Mouse (Mus musculus) urinary bladder, postnatal 25 days (tissue): ENCODE data around the gene Slc2a10.
A peak's percentile ranks its signal among the peaks of the same experiment; 100 is the strongest.

Source experiments
- DNase-seq: peaks from one replicate; pipeline ENCODE4 v3.0.0; 2022; ENCODE audit warnings: low spot score

Gene Slc2a10

DNA sequence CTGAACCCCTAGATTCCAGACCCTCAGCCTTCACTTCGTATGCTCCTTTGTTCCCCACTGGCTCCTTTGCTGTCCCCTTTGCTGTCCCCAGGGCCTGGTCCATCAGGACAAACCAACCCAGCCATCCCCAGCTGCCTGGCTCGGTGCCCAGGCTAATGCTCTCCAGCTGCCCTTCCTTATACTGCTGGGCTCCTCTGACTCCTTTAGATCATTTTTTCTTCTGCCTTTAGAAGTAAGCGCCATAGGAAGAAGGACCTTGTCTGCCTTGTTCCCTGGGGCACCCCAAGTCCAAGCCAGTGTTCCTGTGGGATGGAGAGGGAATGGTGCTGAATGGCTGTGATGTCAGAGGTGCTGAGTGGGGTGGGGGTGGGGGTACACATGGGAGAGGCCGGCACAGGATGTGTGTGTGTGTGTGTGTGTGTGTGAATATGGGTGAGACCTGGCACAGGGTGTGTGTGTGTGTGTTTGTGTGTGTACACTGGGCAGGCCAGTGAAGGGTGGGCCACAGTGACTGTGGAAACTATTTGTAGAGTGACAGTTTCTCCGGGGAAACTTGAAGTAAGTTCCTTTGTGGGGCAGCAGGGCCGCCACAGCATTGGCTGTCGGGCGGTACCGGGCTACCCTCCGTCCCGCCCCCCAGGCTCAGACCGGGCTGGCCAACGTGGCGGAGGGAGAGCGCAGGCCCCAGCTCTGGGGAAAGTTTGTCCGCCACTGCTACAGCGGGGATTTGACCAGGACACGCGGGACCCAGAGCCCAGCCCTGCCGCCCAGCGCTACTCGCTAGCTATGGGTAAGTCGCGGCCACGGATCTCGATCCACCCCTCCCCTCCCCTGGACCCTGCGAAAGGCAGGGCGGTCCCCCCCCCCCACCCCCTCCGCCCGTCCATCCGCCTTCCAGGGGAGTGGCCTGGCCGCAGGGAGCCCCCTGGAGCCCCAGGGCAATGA lies at the start of gene Slc2a10:
Gene Slc2a10 (plus strand): TSS at position 529 of the 945 bp plus-strand sequence.
- DNase-seq: peak; percentile 55

DNA sequence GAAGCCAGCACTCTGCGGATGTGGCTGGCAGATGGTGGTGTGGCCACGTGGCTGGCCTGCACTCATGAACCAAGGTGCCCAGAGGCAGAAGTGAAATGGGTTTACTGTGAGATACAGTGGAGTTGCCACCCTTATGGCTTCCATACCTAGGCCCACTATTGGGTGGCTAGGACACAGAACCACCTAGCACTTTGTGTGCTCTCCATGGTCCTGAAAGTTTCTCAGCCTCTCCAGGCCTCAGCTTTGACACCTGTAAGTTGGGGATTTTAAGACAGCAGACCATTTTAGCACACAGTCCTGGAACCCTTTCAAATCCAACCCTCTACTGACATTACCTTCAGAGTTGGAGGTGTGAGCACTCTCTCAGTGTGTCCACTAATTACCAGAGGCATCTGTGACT lies 46.9 kb upstream of the Slc2a10 start:
- no peak for DNase-seq

DNA sequence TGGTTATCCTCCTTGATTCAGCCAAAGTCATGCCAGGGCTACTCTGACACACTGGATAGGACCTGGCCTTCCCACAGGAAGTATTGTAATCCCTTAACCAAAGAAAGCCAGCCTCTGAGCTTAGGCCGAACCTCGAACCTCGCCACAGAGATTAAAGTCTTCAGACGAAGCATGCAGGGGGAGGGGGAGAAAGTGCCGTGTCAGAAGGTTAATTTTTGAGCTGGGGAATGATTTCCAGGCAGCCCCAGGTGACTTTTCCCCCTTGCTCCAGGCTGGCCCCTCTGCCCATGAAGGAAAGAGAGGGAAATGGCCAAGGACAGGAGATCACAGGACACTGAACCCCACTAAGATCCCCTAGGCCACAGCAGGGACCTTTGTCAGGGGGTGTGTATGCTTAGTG lies 45.4 kb upstream of the Slc2a10 start:
- no peak for DNase-seq

DNA sequence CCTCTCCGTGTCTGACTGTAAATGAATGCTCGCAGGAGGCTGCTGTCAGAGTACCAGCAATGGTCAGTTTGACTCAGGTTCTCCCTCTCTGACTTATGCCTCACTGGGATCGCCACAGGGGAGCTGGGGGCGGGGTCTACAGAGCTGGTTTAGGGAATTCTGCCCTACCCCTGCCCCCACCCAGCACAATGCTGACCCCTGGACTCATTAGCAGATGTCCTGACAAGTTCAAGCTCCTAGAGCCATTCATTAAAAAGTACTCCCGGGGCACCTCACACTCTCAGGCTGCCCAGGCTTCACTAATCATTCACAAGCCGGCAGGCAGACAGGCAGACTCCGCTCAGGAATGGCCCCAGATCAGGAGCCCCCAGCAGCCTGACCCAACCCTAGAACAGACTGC lies 43.9 kb upstream of the Slc2a10 start:
- DNase-seq: no peak

DNA sequence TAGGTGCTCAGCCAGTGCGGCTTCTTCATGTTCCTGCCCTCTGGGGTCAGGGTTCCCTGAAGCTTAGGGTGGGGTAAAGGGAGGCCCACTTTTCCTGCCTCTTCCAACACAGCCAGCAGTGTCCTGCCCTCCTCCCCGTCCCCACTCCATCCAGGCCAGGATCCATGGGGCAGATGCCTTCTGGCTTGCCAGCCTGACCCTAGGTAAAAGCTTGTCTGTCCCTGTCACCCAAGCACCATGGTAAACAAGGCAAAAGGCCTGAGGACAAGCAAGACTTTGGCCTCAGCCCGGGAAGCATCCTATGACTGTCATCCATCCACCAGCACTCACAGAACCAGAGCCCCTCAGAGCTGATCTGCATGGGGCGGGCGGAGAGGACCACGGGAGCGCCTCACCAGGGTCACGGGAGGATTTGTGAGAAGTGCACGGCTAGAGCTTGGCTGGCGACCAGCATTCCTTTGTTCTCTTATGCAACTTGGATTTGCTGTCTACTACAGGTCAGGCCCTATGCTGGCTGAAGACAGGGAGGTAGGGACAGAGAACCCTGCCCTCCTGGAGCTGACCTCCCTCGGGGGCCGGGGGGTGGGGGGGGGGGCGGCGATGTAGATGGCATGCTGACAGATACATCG lies 35.6 kb upstream of the Slc2a10 start:
- no peak for DNase-seq

DNA sequence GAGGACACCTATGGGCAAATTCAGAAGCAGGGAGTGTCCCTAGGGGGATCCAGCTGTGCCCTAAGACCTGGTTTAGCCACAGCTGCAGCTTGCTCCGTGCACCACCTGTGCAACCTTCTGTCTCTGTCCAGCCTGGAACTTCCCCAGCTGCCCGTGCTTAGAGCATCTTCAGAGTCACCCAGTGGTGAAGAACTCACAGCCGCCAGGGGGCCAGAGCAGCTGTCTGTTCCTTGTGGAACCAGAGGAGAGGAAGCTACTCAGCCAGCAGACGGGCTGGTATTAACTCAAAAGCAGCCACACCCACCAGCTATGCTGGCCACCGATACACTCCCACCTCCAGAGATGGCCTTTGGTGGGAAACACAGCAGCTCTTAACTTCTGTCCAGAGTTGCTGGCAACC lies 33.4 kb upstream of the Slc2a10 start:
- no peak for DNase-seq

DNA sequence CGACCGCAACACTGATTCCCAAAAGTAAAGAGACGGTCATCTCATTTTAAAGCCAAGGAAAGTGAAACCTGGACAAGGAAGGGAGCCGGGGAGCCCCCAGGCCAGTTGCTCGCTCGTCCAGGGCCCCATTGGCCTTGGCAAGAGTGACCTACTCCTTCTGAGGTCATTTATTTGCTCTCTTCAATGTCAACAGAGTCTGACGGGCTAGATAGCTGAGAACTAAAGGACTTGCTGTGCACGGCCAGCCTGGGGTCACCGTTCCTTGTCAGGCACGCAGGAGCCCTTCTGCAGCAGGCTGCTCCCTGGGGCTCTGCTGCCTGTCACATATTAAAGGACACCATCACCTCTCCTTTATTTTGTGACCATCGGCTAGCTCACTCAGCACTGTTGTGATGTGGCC lies 31.6 kb upstream of the Slc2a10 start:
- DNase-seq: no peak

DNA sequence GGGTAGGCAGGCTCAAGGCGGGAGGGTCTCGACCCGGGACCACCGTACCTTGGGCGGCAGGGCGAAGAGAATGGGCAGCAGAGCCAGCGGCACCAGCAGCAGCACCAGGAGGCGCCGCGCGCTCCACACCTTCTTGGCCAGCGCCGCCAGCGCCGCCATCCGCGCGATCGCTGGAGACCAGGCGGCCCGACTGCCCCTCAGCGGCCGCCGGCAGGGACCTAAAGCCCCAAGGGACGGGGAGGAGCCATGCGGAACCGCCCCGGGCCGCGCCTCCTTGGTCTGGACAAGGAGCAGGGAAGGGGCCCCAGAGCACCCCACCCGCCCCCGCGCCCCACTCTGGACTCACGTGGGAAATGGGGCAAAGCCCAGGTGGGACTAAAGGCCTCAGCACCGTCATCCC lies 30.6 kb upstream of the Slc2a10 start, which contains the start of gene Slc13a3:
Gene Slc13a3 (minus strand): TSS at position 228 of the 400 bp plus-strand sequence.
- no peak for DNase-seq

DNA sequence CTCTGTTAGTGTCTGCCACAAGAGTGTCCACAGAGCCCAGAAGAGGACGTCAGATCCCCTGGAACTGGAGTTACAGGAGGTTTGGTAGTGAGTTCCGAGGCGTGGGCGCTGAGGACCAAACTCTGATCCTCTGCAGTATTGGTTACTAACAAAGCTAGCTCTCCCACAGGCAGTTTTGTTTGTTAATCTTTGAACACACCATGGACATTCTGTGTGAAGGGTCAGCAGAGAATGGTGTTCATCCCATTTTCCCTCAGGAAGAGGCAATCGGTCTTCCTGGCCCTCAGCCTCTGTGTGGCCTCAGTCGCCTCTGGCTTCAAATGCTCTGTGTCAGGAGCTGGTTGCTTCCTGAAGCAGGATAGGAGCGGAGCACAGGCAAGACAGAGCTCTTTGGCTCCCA lies 28.2 kb upstream of the Slc2a10 start:
- DNase-seq: no peak

DNA sequence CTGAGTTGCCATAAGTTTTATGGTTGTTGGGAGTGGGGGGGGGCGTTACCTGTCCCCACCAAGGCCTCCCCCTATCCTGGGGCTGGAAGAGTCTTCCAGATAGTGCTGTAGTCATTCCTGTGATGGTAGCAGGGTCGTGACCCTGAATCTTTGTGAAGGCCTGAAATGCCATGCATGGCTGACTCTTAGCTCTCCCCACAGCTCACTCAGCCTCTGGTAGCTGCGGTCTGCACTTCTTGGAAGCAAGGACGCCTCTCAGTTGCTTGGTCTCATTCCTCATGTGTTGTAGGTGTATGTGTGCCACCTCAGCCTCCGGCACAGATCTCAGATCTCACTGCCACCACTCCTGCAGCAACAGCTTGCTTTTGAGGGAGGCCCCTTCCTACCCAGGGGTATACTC lies 27.7 kb upstream of the Slc2a10 start:
- no peak for DNase-seq

DNA sequence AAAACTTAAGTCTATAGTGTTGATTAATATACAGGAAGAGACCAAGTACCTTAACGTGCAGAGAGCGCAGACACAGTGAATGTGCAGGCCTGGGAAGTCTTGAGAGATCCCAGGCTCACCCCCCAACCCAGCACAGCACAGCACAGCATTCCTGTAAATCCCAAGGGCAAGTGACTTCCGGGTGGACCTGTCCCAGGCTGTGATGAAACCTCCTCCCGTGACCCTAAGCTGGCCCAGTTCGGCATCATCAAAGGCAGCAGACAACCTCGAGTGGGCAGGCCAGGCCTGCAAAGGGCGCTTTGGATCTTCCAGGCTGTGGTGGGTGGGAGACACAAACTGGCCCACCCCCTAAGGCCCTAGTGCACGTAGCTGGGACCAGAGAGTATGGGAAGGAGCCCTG lies 21.6 kb upstream of the Slc2a10 start:
- DNase-seq: no peak

DNA sequence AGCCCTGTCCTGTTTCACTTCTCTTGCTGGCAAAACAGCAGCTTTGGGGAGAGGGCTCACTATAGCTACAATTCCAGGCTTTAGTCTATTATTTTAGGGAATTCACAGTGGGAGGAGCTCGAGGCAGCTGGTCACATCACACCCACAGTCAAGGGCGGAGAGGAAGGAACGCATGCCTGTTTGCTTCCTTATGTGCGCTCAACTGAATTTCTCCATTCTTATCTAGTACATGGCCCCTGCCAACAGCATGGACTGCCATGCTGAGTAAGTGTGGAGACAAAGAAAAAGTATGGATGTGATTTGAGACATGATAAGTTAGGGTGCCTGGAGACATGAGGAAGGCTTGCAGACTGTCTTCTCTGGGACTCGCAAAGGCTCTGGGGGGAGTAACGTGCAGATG lies 19.4 kb upstream of the Slc2a10 start:
- DNase-seq: no peak

DNA sequence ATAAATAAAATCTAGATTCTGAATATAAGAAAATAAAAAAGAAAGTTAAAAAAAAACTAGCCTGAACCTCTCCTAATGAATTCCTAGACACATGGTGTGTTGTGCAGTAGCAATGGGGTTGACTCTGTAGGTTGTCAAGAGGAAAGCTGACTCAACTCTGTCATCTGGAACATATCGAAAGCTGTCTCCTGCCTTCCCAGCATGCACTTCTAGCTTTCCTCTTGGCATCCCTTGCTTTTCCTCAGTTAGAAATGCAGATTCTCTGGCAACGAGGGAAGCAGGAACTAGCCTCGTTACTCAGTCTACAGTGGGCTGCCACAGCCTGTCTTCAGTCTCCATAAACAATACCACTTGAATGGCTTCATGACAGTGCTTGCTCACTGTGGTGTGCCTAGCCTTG lies 17.8 kb upstream of the Slc2a10 start:
- DNase-seq: no peak

DNA sequence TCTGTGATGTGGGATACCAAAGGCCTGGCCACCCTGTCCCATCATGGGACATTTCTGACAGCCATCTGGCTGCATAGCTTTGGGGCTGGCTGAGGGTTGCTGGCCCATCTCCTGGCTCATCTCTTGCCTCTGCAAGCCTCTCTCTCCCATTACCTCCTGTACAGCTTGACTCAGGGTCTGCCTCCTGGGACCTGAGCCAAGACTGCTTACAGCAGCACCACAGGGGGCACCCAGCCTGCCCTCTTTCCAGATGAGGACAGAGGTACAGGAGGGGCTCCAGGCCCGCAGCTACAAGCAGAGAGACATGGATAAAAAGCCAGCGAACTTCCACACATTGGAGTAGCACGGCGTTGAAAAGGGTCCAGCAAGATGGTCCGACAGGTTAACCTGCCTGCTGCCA lies 17.2 kb upstream of the Slc2a10 start:
- no peak for DNase-seq

DNA sequence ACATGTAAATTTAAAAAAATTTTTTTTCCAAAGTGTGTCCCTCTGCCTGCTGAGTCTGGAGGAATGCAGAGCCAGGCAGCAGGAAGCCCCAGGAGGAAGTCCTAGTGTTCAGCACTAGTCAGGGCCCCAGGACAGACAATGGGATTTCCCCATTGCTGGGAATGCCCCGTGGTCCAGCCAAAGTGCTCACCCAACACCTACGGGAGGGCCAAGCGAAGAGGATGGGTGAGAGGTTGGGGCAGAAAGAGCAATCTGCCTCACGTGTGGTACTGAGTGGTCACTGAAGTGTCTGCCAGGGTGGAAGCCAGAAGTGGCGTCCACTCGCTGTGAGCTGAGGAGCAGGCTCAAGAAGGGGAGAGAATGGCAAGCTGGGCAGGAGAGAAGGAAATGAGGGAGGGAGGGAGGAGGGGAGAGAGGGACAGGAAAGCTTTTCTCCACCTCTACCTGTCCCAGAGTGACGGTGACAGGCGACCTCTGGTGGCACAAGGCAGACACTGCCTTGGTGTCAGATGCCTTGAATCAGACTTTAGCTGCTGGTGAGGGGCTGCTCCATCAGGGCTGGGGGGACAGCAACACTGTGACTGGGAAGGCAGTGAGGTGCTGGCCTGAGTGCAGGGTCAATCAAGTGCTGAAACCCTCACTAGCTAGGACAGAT lies 16.6 kb upstream of the Slc2a10 start:
- DNase-seq: peak; percentile 23

DNA sequence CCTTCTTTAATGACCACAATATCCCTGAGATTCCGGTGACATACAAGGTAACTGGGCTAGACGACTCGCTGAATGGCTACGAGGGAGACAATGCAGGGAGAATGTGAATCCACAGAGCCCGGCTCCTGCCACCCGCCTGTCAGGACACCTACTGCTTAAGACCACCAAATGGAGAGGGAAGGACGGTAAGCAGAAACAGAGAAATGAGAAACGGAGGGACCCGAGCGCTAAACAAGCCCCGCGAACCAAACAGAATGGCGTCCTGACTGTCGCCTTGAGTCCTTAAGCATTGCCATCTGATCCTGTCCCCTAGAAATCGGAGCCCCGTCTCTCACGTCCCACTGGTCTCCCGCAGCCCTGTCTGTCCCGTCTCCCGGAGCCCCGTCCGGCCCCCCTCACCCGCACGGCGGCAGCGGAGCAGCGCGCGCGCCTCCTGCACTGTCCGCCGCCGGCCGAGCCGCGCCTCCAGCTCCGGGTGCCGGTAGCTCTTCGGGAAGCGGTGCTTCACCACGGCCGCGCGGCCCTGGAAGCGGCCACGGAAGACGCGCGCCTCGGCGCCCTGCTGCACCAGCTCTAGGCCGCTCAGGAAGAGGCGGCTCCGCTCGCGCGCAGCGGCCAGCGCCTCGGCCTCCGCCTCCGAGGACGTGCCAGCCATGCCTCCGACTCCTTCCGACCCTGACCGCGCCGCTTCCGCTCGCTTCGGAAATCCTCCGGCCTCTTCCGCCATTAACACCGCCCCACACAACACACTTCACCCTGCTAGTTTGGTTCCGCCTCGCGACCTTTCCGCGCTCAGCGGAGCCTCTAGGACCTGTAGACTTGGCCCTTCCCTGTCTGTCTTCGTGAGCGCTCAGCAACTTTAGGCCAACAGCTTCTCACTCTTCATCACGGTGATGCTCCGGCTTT lies 10.7 kb upstream of the Slc2a10 start, which contains the start of gene Trp53rka:
Gene Trp53rka (minus strand): TSS at position 677 of the 906 bp plus-strand sequence.
- DNase-seq: peak; percentile 70

DNA sequence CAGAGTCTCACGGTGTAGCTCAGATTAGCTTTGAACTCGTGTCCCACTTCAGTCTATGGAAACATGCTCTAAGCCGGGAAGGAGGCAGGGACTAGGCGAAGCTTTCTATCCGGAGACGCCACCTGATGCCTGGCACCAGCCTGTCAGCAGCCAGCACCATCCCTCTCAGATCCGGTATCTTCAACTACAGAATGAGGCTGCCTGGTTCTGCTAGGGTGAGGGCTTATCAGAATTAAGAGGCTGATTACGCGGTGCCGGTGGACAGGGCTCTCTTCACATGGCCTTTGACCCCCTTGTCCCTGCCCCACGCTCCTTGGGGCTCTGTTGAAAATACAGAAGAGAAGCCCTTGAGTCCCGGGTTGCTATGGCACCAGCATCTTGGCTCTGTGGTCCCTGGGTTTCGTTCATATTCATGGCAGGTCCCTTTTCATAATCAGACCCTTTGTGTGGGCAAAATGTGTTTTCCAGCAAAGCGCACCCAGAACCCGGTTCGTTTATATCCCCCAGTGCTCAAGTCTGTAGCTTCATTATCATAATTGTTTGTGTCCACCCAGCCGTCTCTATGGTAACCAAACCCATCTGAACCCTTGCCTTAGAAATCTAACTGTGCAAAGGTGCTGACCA lies 9.9 kb upstream of the Slc2a10 start:
- DNase-seq: no peak

DNA sequence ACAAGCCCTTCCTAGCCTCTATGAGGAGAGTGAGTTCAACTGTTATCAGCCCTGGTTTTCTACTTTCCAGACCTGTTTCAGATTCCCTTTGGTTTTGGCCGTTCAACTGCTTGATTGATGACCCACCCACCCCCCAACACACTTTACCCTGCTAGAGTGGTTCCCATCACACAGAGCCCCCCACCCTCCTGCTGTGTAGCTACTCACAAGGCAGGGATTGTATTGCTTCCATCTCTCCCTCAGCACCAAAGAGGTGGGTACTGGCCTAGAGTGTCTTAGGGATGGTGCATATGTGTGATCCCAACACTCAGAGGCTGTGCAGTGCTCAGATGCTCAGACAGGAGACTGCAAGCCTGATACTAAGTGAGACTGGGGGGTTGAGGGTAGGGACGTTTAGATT lies 9.1 kb upstream of the Slc2a10 start:
- no peak for DNase-seq

DNA sequence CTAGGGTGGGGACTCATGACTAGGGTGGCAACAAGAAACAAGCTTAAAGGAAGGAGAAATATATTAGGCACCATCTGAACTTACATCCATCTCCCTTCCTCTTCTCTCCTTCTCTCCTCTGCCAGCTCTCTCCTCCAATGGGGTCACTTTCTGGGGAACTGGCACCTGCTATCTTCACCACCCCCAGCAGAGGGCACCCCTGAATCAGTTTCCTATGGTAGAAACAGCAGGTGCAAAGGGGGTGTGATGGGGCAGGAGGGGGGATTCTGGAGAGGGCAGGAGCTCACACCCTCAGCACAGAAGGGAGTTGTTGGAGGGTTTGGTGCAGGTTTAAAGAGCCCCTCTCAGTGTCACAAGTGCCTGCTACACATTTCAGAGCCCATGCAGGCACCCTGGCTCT lies 7.3 kb upstream of the Slc2a10 start:
- peak; percentile 59 for DNase-seq

DNA sequence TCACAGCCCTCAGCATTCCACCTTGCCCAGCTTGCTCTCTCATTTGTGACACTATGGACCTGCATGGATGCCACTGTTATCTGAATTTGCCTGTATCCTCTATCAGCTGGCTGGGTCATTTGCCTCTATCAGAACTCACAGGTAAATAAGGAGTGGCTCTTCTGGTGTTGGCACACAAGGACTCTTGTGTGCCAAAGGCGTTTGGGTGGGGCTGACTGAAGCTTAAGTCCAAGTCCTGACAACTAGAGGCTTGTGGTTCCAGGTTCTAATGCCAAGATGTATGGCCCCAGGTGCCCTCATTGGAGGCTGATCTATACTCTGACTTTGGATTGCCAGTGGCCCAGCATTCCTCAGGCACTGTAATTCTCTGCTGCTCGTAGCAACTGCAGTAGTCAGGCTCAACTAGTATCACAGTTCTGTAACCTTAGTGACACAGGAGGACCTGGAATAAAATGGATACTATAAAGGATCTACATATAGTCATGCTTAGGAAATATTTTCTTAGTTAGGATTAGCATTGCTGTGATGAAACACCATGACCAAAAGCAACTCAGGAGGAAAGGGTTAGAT lies 5.8 kb upstream of the Slc2a10 start:
- DNase-seq: no peak

DNA sequence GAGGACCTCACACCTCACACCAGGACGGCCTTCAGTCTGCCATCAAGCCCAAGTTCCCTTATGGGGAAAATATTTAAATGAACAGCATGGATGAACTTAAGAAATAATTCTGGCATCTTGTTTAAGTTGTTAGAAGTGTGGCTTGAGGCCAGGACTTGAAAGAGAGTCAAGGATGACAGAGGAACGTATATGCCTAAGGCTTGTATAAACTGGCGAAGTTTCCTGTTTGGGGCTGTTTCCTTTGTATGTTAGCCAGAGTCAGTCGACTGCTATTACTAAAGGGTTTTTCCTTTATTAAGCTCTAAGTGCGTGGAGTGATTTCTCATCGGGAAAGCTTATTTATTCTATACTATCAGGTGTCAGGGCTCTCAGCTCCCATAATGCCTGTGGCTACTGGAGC lies 4.8 kb upstream of the Slc2a10 start:
- DNase-seq: no peak
